In the genomic region with DNA sequence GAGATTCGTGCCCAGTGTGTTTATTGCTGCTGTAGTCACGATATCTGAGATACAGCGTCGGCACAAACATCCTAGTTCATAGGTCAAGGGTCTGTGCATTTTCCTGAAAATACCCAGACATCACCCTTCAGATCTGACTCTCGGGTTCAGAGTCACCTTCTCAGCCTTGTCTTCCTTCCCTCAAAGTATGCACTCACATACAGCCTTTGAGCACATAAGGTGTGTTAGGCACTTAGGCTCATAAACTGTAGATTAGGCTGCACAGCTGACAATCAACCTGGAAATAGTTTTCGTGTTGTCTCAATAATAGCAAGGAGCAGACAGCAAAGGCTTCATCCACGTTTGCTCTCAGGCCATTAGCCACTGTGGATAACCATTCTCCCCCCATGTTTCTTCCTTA, we compare ENCODE assay signal across 13 mouse cellular contexts.
"Had no signal": no experiment of that assay in that cellular context is flagged by ENCODE, and none has a peak within 500 bp of the region (broad histone marks: within the 10 kb centered on the region; RNA-seq: fewer than 3 reads in every experiment).

No protein-coding gene starts in this region.

- H3K4me2 ChIP-seq: liver, embryonic 13.5 days; lung, embryonic 15.5 days; neural tube, embryonic 12.5 days had no signal

- H3K4me1 ChIP-seq: liver, embryonic 13.5 days; neural tube, embryonic 12.5 days had no signal

- H3K27me3 ChIP-seq: liver, embryonic 13.5 days; lung, embryonic 15.5 days; neural tube, embryonic 12.5 days had no signal

- ATAC-seq: liver, postnatal 0 days had no signal

- H3K27ac ChIP-seq: left cerebral cortex, adult 2 months; liver, embryonic 13.5 days; lung, embryonic 15.5 days; midbrain, embryonic 10.5 days; neural tube, embryonic 12.5 days had no signal

- H3K4me3 ChIP-seq: left cerebral cortex, adult 2 months; liver, embryonic 13.5 days; lung, embryonic 15.5 days; midbrain, embryonic 10.5 days; myocyte; neural tube, embryonic 12.5 days had no signal

- H3K9ac ChIP-seq: liver, embryonic 13.5 days; liver, postnatal 0 days; lung, embryonic 15.5 days; neural tube, embryonic 12.5 days had no signal

- H3K9me3 ChIP-seq: liver, embryonic 13.5 days; lung, embryonic 15.5 days; midbrain, embryonic 10.5 days; neural tube, embryonic 12.5 days had no signal

- DNase-seq: kidney, adult 18-20 months; kidney, postnatal 14 days; liver; liver, embryonic 13.5 days; liver, postnatal 0 days; midbrain, embryonic 14.5 days; spleen, adult 18-20 months; thymus, postnatal 36 days had no signal

- H3K36me3 ChIP-seq: liver, embryonic 13.5 days; lung, embryonic 15.5 days; midbrain, embryonic 10.5 days; neural tube, embryonic 12.5 days had no signal
